Mouse (Mus musculus) G1E-ER4 (cell line): Measurements from ENCODE around the gene B4galt4. TPM values are rescaled to one million over a fixed set of nuclear protein-coding genes. Genes with fewer than 3 reads are reported as not detected.

Source experiments
- GATA1 ChIP-seq: IDR thresholded peaks from one replicate; pipeline ENCODE4 v1.8.0; 2012; ENCODE audit warnings: low read length, inconsistent platforms
- polyA plus RNA-seq: library from polyadenylated mRNA; stranded (reverse); fragments of >175 nt; gene quantifications from 2 replicates; pipeline ENCODE4 v1.2.3, GENCODE M21; 2012

B4galt4 gene
- polyA plus RNA-seq, 1 experiment, result not detected

GRCm38 (mm10) chr16:38757626-38758025 lies 15.6 kb downstream of the B4galt4 start:
- no peak for TF ChIP-seq GATA1

GRCm38 (mm10) chr16:38758104-38758861 lies 16.2 kb downstream of the B4galt4 start:
- no peak for TF ChIP-seq GATA1

GRCm38 (mm10) chr16:38760239-38760638 lies 18.2 kb downstream of the B4galt4 start:
- no peak for TF ChIP-seq GATA1

- TF ChIP-seq GATA1, result no peak
These were observed 18.8 kb downstream of the B4galt4 start for GRCm38 (mm10) chr16:38760834-38761375.

- no peak for TF ChIP-seq GATA1
These were observed 19.9 kb downstream of the B4galt4 start for GRCm38 (mm10) chr16:38761972-38762371.

- no peak for TF ChIP-seq GATA1
These were observed 20.3 kb downstream of the B4galt4 start for GRCm38 (mm10) chr16:38762401-38762800.

- no peak for TF ChIP-seq GATA1
These were observed 21.4 kb downstream of the B4galt4 start for GRCm38 (mm10) chr16:38763508-38763907.

GRCm38 (mm10) chr16:38766671-38767070 lies 24.6 kb downstream of the B4galt4 start:
- TF ChIP-seq GATA1, result no peak

GRCm38 (mm10) chr16:38767761-38768160 lies 25.7 kb downstream of the B4galt4 start:
- no peak for TF ChIP-seq GATA1

GRCm38 (mm10) chr16:38768386-38768785 lies 26.3 kb downstream of the B4galt4 start:
- no peak for TF ChIP-seq GATA1

GRCm38 (mm10) chr16:38769529-38769928 lies 27.5 kb downstream of the B4galt4 start:
- no peak for TF ChIP-seq GATA1

- TF ChIP-seq GATA1, result no peak
These were observed 29.1 kb downstream of the B4galt4 start for GRCm38 (mm10) chr16:38771145-38771544.

- TF ChIP-seq GATA1, result no peak
These were observed 30.9 kb downstream of the B4galt4 start for GRCm38 (mm10) chr16:38772906-38773496.

GRCm38 (mm10) chr16:38774964-38775746 lies 33.1 kb downstream of the B4galt4 start:
- no peak for TF ChIP-seq GATA1

GRCm38 (mm10) chr16:38776342-38776741 lies 34.3 kb downstream of the B4galt4 start:
- TF ChIP-seq GATA1, result no peak
